Mouse (Mus musculus): ENCODE data around the gene Elavl4. TPM values are rescaled to one million over a fixed set of nuclear protein-coding genes. Genes with fewer than 3 reads are reported as not detected.

Elavl4 gene
- polyA plus RNA-seq (2014; fragmentation: Nextera tagmentation; extraction: Ambion mirVana): 291 and 308 TPM in 2 replicates

DNA sequence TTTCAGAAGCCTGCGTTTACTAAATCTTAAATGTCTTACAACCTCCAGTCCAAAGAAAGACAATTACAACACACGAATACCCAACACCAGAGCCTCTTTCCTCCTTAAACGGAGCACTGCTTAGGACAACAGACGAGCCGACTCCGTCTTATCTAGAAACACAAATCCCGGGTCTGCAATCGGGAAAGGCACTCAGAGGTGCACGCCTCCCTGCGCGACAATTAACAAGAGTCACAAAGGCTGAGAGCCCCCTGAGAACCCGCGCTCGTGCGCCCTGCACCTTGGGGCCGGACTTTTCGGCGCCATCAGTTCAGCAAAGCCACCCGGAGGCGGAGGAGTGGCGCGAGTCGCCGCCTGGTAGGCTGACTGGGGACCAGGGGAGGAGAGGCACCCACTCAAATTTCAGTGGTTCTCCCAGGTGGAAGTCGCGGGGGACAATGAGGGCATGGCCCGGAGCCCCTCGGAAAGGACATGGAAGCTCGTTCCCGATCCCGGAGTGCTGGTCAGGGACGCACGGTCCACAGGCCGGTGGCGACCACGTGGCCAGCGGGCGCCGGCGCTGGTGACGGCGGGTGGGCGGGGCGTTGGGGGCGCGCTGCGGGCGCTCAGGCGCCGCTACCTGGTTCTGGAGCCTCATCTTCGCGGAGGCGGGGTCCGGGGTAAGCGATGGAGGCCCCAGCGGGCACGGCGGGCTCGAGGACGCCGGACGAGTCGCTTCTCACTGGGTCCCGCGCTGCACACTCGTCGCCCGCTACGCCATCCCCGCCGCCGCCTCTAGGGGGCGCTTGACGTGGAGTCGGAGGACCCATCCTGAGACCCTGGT is at the start of gene Elavl4:
TSS of gene Elavl4 (minus strand) at position 732 of the 823 bp plus-strand sequence.
- ATAC-seq: peak; percentile 96
- peak within 1 kb of the TSS; percentile 68 for H3K4me3 ChIP-seq (ENCODE audit: low read depth, low read length)
- H3K27ac ChIP-seq (ENCODE audit: low read depth, low read length): peak within 1 kb of the TSS; percentile 73
- H3K9ac ChIP-seq (ENCODE audit: low read length): peak within 1 kb of the TSS; percentile 87
- H3K36me3 ChIP-seq (ENCODE audit: control insufficient read depth, insufficient read depth, low read length): no peaks in the 10 kb centered on the region
- H3K9me3 ChIP-seq (replicated peaks; ENCODE audit: control insufficient read depth, low read length): no peaks in the 10 kb centered on the region
- H3K27me3 ChIP-seq (replicated peaks; ENCODE audit: control insufficient read depth, insufficient read depth, low read length): no peaks in the 10 kb centered on the region
- under 1% methylated on average over 71 of the region's 75 CpGs for WGBS
- peak; percentile 86 for DNase-seq (ENCODE audit: low spot score)
- peak within 1 kb of the TSS; percentile 62 for H3K4me2 ChIP-seq (ENCODE audit: low read length)
- 0 out of 2 replicates have a peak, but pooled peaks cover 4% of the 10 kb centered on the region for H3K4me1 ChIP-seq (ENCODE audit: control insufficient read depth, insufficient read depth, low read length)

DNA sequence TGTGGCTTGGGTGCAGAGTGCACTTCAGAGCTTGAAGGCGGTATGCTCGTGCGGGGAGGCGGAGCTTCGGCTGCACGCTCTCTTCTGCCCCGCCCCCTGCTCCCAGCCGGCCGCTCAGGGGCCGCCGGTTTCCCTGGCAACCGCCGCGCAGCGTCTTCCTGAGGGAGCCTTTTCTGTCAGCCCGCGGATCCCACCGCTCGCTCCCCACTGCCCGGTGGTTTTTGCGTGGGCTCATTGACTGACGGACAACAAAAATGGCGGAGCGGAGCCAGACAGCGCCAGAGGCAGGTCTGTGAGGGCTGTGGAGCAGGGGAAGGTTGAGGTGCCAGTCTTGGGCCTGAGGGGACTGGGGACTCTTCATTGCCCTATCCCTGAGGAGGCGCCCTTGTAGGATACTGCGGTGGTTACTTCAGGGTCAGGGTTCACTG is 45.9 kb upstream of the Elavl4 start, which contains the start of gene Agbl4:
TSS of gene Agbl4 (plus strand) at position 44 of the 428 bp plus-strand sequence.
- Histone ChIP-seq H3K36me3 (ENCODE audit: control insufficient read depth, insufficient read depth, low read length) (no peaks in the 10 kb centered on the region), H3K9ac (ENCODE audit: low read length) (peak within 1 kb of the TSS; percentile 67), H3K4me3 (ENCODE audit: low read depth, low read length) (peak within 1 kb of the TSS; percentile 51), H3K9me3 (replicated peaks; ENCODE audit: control insufficient read depth, low read length) (no peaks in the 10 kb centered on the region), H3K4me2 (ENCODE audit: low read length) (peak within 1 kb of the TSS; percentile 65), H3K27me3 (replicated peaks; ENCODE audit: control insufficient read depth, insufficient read depth, low read length) (no peaks in the 10 kb centered on the region), H3K4me1 (ENCODE audit: control insufficient read depth, insufficient read depth, low read length) (peaks cover 13% of the 10 kb centered on the region; the same call in 1 of the 2 replicates), H3K27ac (ENCODE audit: low read depth, low read length) (peak within 1 kb of the TSS; percentile 9; the same call in 1 of the 2 replicates)
- ATAC-seq (peak; percentile 99), DNase-seq (ENCODE audit: low spot score) (peak; percentile 92)
- under 1% methylated on average over 27 of the region's 27 CpGs for WGBS

DNA sequence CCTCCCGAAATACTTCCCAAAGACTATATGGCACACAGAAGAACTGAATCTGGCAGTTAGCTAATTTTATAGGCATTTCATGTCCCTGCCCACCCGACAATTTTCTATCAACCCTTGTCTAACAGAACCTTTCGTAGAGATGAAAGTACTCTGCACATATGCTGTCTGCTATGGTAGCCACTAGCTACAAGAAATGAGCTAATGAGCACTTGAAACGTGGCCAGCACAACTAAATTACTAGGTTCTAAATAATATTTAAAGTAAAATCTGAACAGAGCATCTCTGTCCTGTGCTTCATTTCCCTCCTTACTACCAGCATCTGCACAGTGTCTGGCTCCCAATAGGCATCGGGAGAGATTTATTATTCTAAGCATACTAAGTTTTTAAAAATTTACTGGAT is 44.5 kb upstream of the Elavl4 start:
- WGBS: 34% methylated on average over 5 of the region's 5 CpGs
- ATAC-seq (no peak), DNase-seq (ENCODE audit: low spot score) (peak; percentile 60)
- Histone ChIP-seq H3K27ac (ENCODE audit: low read depth, low read length) (no peak overlapping the region), H3K4me1 (ENCODE audit: control insufficient read depth, insufficient read depth, low read length) (peaks cover 13% of the 10 kb centered on the region; the same call in 1 of the 2 replicates), H3K27me3 (replicated peaks; ENCODE audit: control insufficient read depth, insufficient read depth, low read length) (no peaks in the 10 kb centered on the region), H3K4me3 (ENCODE audit: low read depth, low read length) (no peak overlapping the region), H3K9ac (ENCODE audit: low read length) (no peak overlapping the region), H3K9me3 (replicated peaks; ENCODE audit: control insufficient read depth, low read length) (no peaks in the 10 kb centered on the region), H3K36me3 (ENCODE audit: control insufficient read depth, insufficient read depth, low read length) (no peaks in the 10 kb centered on the region), H3K4me2 (ENCODE audit: low read length) (no peak overlapping the region)

DNA sequence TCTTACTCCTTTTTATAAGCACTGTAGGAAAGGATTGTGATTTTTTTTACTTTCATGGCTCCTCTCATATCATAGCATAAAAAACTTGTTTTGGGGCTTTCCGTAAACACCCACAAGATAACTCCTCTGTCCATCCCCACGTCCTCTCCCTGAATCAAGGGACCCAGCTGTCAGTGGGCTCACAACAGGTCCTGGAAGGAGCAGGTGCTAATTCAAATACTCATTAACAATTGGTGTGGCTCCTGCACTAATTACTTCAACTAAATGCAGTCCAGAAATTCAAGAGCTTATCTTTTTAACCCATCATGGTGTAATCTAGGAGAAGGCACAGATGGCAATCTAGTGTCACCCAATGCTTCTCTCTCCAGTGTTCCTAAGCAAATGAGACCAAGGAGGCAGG is 8.9 kb upstream of the Elavl4 start:
- no peak overlapping the region for H3K4me3 ChIP-seq (ENCODE audit: low read depth, low read length)
- H3K27ac ChIP-seq (ENCODE audit: low read depth, low read length): no peak overlapping the region
- H3K27me3 ChIP-seq (replicated peaks; ENCODE audit: control insufficient read depth, insufficient read depth, low read length): no peaks in the 10 kb centered on the region
- H3K4me2 ChIP-seq (ENCODE audit: low read length): no peak overlapping the region
- H3K36me3 ChIP-seq (ENCODE audit: control insufficient read depth, insufficient read depth, low read length): no peaks in the 10 kb centered on the region
- DNase-seq (ENCODE audit: low spot score) (peak; percentile 11), ATAC-seq (no peak)
- H3K9me3 ChIP-seq (replicated peaks; ENCODE audit: control insufficient read depth, low read length): no peaks in the 10 kb centered on the region
- H3K9ac ChIP-seq (ENCODE audit: low read length): no peak overlapping the region
- WGBS: 55% methylated on average over 2 of the region's 2 CpGs
- no peaks in the 10 kb centered on the region for H3K4me1 ChIP-seq (ENCODE audit: control insufficient read depth, insufficient read depth, low read length)

DNA sequence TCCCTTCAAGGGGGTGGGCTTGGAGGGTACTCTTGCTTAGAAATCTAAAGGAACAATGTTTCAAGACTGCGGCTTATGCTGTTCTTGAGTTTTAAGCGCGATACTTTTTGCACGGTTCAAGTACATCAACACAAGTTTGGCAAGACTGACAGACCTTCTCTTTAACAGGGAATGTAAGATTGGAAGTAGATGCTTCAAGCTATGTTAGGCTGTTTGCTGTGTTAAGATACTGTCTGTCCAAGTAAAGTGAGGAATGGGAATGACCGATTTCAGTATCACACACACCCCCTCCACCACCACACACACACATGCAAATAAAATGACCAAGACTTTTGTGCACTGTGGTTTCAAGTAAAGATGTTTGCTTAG is 276 bp upstream of the Elavl4 start:
- Histone ChIP-seq H3K4me3 (ENCODE audit: low read depth, low read length) (peak overlapping the region; percentile 68), H3K4me1 (ENCODE audit: control insufficient read depth, insufficient read depth, low read length) (0 out of 2 replicates have a peak, but pooled peaks cover 4% of the 10 kb centered on the region), H3K36me3 (ENCODE audit: control insufficient read depth, insufficient read depth, low read length) (no peaks in the 10 kb centered on the region), H3K9ac (ENCODE audit: low read length) (peak overlapping the region; percentile 87), H3K27me3 (replicated peaks; ENCODE audit: control insufficient read depth, insufficient read depth, low read length) (no peaks in the 10 kb centered on the region), H3K27ac (ENCODE audit: low read depth, low read length) (peak overlapping the region; percentile 73; the same call in 1 of the 2 replicates), H3K4me2 (ENCODE audit: low read length) (peak overlapping the region; percentile 62), H3K9me3 (replicated peaks; ENCODE audit: control insufficient read depth, low read length) (no peaks in the 10 kb centered on the region)
- WGBS: 4% methylated on average over 5 of the region's 5 CpGs
- ATAC-seq (no peak), DNase-seq (ENCODE audit: low spot score) (no peak)

DNA sequence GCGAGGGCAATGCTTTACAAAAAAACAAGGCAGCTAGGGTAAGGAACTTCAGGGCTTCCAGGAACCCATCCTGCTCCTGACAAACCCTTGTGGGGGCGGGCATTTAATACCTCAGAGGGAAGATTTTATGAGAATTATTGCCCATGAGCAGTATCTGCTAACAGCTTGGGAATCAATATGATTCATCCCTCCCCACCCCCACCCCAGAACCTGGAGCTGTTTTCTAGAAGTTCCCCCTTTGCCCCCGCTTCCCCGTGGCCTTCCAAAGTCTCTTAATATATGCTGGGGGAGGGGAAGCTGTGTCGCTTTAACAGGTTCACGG is 892 bp downstream of the Elavl4 start:
- H3K9me3 ChIP-seq (replicated peaks; ENCODE audit: control insufficient read depth, low read length): no peaks in the 10 kb centered on the region
- H3K9ac ChIP-seq (ENCODE audit: low read length): peak overlapping the region; percentile 87
- H3K4me1 ChIP-seq (ENCODE audit: control insufficient read depth, insufficient read depth, low read length): 0 out of 2 replicates have a peak, but pooled peaks cover 4% of the 10 kb centered on the region
- H3K36me3 ChIP-seq (ENCODE audit: control insufficient read depth, insufficient read depth, low read length): no peaks in the 10 kb centered on the region
- 6% methylated on average over 6 of the region's 6 CpGs for whole genome bisulfite sequencing
- DNase-seq (ENCODE audit: low spot score) (no peak), ATAC-seq (0 out of 2 replicates have a peak, but pooled peaks have one; percentile 0)
- H3K27ac ChIP-seq (ENCODE audit: low read depth, low read length): peak overlapping the region; percentile 73
- H3K4me3 ChIP-seq (ENCODE audit: low read depth, low read length): peak overlapping the region; percentile 68
- no peaks in the 10 kb centered on the region for H3K27me3 ChIP-seq (replicated peaks; ENCODE audit: control insufficient read depth, insufficient read depth, low read length)
- H3K4me2 ChIP-seq (ENCODE audit: low read length): peak overlapping the region; percentile 62

DNA sequence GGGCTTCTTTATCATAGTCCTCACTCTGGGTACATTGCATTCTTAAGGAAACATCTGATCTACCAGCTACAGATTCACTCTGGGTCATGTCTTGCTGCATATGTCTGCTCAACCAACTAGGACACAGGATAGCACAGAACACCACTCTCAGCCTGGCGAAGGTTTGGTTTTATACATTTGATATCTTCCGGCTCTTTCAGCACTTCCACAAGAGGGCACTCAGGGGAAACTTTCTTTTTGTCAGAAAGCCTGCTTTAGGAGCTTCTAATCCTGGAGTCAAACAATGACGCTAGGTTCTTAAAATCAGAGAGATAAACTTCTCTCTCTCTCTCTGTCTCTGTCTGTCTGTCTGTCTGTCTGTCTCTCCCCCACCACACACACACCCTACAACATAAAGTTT is 27.8 kb downstream of the Elavl4 start:
- H3K4me2 ChIP-seq (ENCODE audit: low read length): no peak overlapping the region
- H3K9ac ChIP-seq (ENCODE audit: low read length): no peak overlapping the region
- no peaks in the 10 kb centered on the region for H3K27me3 ChIP-seq (replicated peaks; ENCODE audit: control insufficient read depth, insufficient read depth, low read length)
- no peaks in the 10 kb centered on the region for H3K36me3 ChIP-seq (ENCODE audit: control insufficient read depth, insufficient read depth, low read length)
- no peak overlapping the region for H3K4me3 ChIP-seq (ENCODE audit: low read depth, low read length)
- no peak for ATAC-seq
- no peaks in the 10 kb centered on the region for H3K4me1 ChIP-seq (ENCODE audit: control insufficient read depth, insufficient read depth, low read length)
- WGBS: 65% methylated on average over 3 of the region's 3 CpGs
- 0 out of 2 replicates have a peak, but pooled peaks cover 3% of the 10 kb centered on the region for H3K9me3 ChIP-seq (replicated peaks; ENCODE audit: control insufficient read depth, low read length)
- H3K27ac ChIP-seq (ENCODE audit: low read depth, low read length): no peak overlapping the region
- peak; percentile 7 for DNase-seq (ENCODE audit: low spot score)

DNA sequence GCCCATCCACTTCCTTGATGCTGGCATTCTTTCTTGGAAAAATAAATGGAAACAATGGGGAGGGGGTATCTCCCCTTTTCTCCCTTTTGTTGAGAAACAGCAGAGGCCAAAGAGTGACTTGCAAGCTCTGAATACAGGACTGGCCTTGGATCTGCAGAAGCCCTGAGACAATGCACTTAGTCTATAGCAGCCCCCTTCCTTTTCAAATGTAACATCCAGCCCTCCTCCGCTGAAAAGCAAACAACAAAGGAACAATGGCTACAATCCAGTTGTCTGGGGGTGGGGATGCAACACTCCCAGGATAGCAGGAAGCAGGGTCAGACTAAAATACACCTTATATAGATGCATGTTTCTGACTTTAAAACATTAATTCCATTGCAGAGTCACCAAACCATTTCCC is 39.6 kb downstream of the Elavl4 start:
- no peak overlapping the region for H3K27ac ChIP-seq (ENCODE audit: low read depth, low read length)
- no peaks in the 10 kb centered on the region for H3K36me3 ChIP-seq (ENCODE audit: control insufficient read depth, insufficient read depth, low read length)
- no peaks in the 10 kb centered on the region for H3K4me1 ChIP-seq (ENCODE audit: control insufficient read depth, insufficient read depth, low read length)
- 0% methylated on average over 1 of the region's 1 CpGs for WGBS
- H3K4me3 ChIP-seq (ENCODE audit: low read depth, low read length): no peak overlapping the region
- no peaks in the 10 kb centered on the region for H3K9me3 ChIP-seq (replicated peaks; ENCODE audit: control insufficient read depth, low read length)
- no peaks in the 10 kb centered on the region for H3K27me3 ChIP-seq (replicated peaks; ENCODE audit: control insufficient read depth, insufficient read depth, low read length)
- no peak overlapping the region for H3K4me2 ChIP-seq (ENCODE audit: low read length)
- ATAC-seq (no peak), DNase-seq (ENCODE audit: low spot score) (no peak)
- H3K9ac ChIP-seq (ENCODE audit: low read length): no peak overlapping the region

DNA sequence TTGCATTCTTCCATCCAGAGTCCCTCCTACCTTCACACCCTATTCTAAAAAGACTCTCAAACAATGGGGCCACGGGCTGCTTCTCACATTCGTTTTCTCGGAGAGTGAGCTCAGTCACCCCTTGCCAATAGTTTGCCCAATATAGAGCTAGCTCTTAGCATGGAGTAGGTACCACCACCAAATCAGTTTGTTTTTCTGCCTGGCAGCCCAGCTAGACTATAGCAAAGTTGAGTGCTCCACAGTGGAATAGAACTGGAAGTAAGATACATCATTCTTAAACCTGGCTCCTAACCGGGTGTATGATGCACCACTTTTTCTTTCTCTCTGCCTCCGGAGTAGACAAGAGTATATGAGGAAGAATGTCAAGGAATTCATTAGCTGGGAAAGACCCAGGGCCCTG is 44.7 kb downstream of the Elavl4 start:
- H3K27ac ChIP-seq (ENCODE audit: low read depth, low read length): no peak overlapping the region
- H3K4me3 ChIP-seq (ENCODE audit: low read depth, low read length): no peak overlapping the region
- H3K4me1 ChIP-seq (ENCODE audit: control insufficient read depth, insufficient read depth, low read length): no peaks in the 10 kb centered on the region
- no peak overlapping the region for H3K4me2 ChIP-seq (ENCODE audit: low read length)
- no peak overlapping the region for H3K9ac ChIP-seq (ENCODE audit: low read length)
- no peaks in the 10 kb centered on the region for H3K27me3 ChIP-seq (replicated peaks; ENCODE audit: control insufficient read depth, insufficient read depth, low read length)
- no peaks in the 10 kb centered on the region for H3K36me3 ChIP-seq (ENCODE audit: control insufficient read depth, insufficient read depth, low read length)
- ATAC-seq (no peak), DNase-seq (ENCODE audit: low spot score) (no peak)
- WGBS: 52% methylated on average over 5 of the region's 5 CpGs
- no peaks in the 10 kb centered on the region for H3K9me3 ChIP-seq (replicated peaks; ENCODE audit: control insufficient read depth, low read length)

Measured in forebrain, embryonic 14.5 days (tissue).